Mouse (Mus musculus): ENCODE measurements at regions not wholly inside any gene's neighbourhood (a gene's known extent, or its start where the extent isn't known, plus 50 kb on each side); places are given as distances from the start of the nearest gene placed in this dataset.
A peak's percentile ranks its signal among the peaks of the same experiment; 100 is the strongest.

DNA sequence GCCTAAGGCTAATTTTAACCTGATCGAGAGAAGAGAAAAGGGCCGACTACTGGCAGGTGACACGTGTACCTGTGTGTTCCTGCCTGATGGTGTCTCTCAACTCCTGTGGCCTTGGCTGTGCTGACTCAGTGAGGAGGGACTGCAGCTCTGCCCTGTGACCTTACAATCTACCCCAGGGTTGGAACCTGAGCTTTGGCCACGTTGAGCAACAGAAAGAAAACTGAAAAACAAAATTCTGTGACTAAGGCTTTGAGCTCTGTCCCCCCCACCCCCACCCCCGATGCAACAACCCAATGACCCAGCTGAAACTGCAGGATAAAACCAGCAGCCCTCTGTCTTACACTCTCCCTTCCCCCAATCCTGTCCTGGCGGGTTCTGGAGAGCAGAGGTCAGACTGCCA, 153.7 kb downstream of the Irs2 start:
- Histone ChIP-seq H3K36me3 (ENCODE audit: control insufficient read depth, insufficient read depth) (no peaks in the 10 kb centered on the region), H3K4me1 (ENCODE audit: control insufficient read depth, insufficient read depth, low read length) (no peaks in the 10 kb centered on the region), H3K27me3 (ENCODE audit: control insufficient read depth, insufficient read depth, low read length) (no peaks in the 10 kb centered on the region), H3K9ac (ENCODE audit: low read length) (no peak overlapping the region), H3K27ac (ENCODE audit: low read length) (no peak overlapping the region), H3K9me3 (replicated peaks; ENCODE audit: control insufficient read depth, low read length) (no peaks in the 10 kb centered on the region), H3K4me2 (ENCODE audit: low read depth, low read length) (no peak overlapping the region), H3K4me3 (ENCODE audit: low read length) (no peak overlapping the region)
- ATAC-seq (replicated peaks; ENCODE audit: extremely low read depth, insufficient read depth, low FRiP score), result no peak
- 50% methylated on average over 6 of the region's 6 CpGs for WGBS

DNA sequence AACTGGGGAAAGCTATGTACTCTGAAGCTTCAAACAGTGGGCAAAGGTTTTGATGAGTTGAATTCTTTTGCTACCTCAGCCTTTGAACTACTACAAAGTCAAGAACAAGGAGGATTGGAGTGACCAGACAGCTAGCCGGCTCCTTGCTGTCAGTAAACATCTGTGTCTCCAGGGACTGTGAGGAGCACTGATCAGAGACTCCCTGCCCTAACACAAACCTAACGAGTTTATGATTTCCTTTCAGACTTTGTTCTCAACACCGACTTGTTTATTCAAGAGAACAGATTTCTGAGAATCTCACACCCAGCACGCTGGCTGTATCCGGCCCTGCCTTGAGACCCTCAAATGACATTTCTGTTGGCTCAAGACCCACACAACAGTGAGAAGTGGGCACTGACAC, 154.4 kb downstream of the Irs2 start:
- no peaks in the 10 kb centered on the region for H3K27me3 ChIP-seq (ENCODE audit: control insufficient read depth, insufficient read depth, low read length)
- H3K36me3 ChIP-seq (ENCODE audit: control insufficient read depth, insufficient read depth), result no peaks in the 10 kb centered on the region
- H3K9me3 ChIP-seq (replicated peaks; ENCODE audit: control insufficient read depth, low read length), result no peaks in the 10 kb centered on the region
- H3K4me1 ChIP-seq (ENCODE audit: control insufficient read depth, insufficient read depth, low read length), result no peaks in the 10 kb centered on the region
- H3K9ac ChIP-seq (ENCODE audit: low read length), result no peak overlapping the region
- no peak overlapping the region for H3K4me2 ChIP-seq (ENCODE audit: low read depth, low read length)
- WGBS, result 70% methylated on average over 5 of the region's 5 CpGs
- H3K27ac ChIP-seq (ENCODE audit: low read length), result no peak overlapping the region
- H3K4me3 ChIP-seq (ENCODE audit: low read length), result no peak overlapping the region
- no peak for ATAC-seq (replicated peaks; ENCODE audit: extremely low read depth, insufficient read depth, low FRiP score)

DNA sequence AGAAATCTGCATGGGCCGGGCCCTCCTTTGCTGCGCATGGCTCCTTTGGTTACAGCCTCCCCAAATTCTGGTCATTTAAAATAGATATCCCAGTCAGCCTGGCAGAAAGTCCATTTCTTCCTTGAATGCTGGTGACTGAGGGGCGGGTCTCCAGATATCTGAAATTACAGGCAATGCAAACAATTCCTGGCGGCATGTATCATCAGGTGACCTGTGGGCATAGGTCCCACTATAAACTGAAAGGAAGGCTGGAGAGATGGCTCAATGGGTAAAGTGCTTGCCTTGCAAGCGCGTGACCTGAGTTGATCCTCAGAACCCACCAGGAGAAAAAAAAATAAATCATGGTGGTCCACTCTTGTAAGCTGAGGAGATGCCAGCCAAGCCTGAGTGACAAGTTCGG, 158.3 kb downstream of the Irs2 start:
- no peak overlapping the region for H3K4me2 ChIP-seq (ENCODE audit: low read depth, low read length)
- H3K9ac ChIP-seq (ENCODE audit: low read length), result no peak overlapping the region
- H3K27ac ChIP-seq (ENCODE audit: low read length), result no peak overlapping the region
- H3K4me3 ChIP-seq (ENCODE audit: low read length), result no peak overlapping the region
- no peaks in the 10 kb centered on the region for H3K9me3 ChIP-seq (replicated peaks; ENCODE audit: control insufficient read depth, low read length)
- WGBS, result 78% methylated on average over 7 of the region's 7 CpGs
- no peak for ATAC-seq (replicated peaks; ENCODE audit: extremely low read depth, insufficient read depth, low FRiP score)
- no peaks in the 10 kb centered on the region for H3K27me3 ChIP-seq (ENCODE audit: control insufficient read depth, insufficient read depth, low read length)
- no peaks in the 10 kb centered on the region for H3K36me3 ChIP-seq (ENCODE audit: control insufficient read depth, insufficient read depth)
- H3K4me1 ChIP-seq (ENCODE audit: control insufficient read depth, insufficient read depth, low read length), result peaks cover 5% of the 10 kb centered on the region

DNA sequence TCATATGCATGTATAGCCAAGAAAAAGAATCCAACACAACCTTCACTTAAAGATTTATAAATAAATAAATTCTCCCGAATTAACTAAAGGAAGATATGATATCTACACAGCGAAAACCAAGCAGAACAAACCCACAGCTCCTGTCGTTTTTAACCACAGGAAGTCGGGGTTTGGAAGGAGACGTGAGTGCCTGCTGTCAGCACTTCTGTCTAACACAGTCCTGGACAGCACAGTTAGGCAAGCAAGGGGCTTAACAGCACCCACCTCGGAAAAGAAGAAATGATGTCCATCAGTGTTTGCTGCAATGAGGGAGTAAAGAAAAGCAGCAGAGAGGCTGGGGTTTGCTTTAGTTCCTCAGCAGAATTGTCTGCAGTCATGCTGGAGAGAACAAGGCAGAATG, 162.7 kb downstream of the Irs2 start:
- Histone ChIP-seq H3K9ac (ENCODE audit: low read length) (peak overlapping the region; percentile 20; the same call in 1 of the 2 replicates), H3K27ac (ENCODE audit: low read length) (no peak overlapping the region), H3K27me3 (ENCODE audit: control insufficient read depth, insufficient read depth, low read length) (peaks cover 2% of the 10 kb centered on the region; the same call in 1 of the 2 replicates), H3K4me1 (ENCODE audit: control insufficient read depth, insufficient read depth, low read length) (peaks cover 15% of the 10 kb centered on the region), H3K9me3 (replicated peaks; ENCODE audit: control insufficient read depth, low read length) (no peaks in the 10 kb centered on the region), H3K4me2 (ENCODE audit: low read depth, low read length) (no peak overlapping the region), H3K36me3 (ENCODE audit: control insufficient read depth, insufficient read depth) (no peaks in the 10 kb centered on the region), H3K4me3 (ENCODE audit: low read length) (no peak overlapping the region)
- WGBS, result 10% methylated on average over 6 of the region's 6 CpGs
- peak; percentile 45; the same call in 1 of the 2 replicates for ATAC-seq (replicated peaks; ENCODE audit: extremely low read depth, insufficient read depth, low FRiP score)

DNA sequence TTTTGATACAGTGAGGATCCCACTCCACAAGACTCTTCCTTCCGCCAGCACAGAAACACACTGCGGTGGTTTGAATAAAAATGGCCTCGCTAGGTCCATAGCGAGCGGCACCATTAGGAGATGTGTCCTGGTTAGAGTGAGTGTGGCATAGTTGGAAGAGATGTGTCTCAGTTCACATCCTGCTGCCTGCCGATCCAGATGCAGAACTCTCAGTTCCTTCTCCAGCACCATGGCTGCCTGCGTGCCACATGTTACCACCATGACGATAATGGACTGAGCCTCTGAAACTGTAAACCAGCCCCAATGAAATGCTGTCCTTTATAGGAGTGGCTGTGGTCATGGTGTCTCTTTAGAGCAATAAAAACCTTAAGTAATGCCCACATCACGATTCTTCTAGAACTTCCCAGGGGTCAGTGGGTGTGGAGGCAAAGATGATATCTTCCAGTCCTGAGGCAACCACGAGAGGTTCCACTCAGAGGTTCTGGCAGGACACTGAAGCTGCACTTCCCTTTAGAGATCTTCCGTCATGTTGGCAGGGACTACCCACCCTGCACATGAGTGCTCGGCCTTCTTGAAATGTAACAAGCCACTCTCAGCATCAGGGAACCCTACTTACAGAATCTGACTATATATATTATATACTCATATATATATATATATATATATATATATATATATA, 167.3 kb downstream of the Irs2 start:
- Histone ChIP-seq H3K36me3 (ENCODE audit: control insufficient read depth, insufficient read depth) (no peaks in the 10 kb centered on the region), H3K4me3 (ENCODE audit: low read length) (no peak overlapping the region), H3K27ac (ENCODE audit: low read length) (no peak overlapping the region), H3K4me1 (ENCODE audit: control insufficient read depth, insufficient read depth, low read length) (peaks cover 14% of the 10 kb centered on the region), H3K9me3 (replicated peaks; ENCODE audit: control insufficient read depth, low read length) (no peaks in the 10 kb centered on the region), H3K4me2 (ENCODE audit: low read depth, low read length) (no peak overlapping the region), H3K27me3 (ENCODE audit: control insufficient read depth, insufficient read depth, low read length) (peaks cover 2% of the 10 kb centered on the region; the same call in 1 of the 2 replicates), H3K9ac (ENCODE audit: low read length) (no peak overlapping the region)
- no peak for ATAC-seq (replicated peaks; ENCODE audit: extremely low read depth, insufficient read depth, low FRiP score)
- WGBS, result 87% methylated on average over 12 of the region's 12 CpGs

DNA sequence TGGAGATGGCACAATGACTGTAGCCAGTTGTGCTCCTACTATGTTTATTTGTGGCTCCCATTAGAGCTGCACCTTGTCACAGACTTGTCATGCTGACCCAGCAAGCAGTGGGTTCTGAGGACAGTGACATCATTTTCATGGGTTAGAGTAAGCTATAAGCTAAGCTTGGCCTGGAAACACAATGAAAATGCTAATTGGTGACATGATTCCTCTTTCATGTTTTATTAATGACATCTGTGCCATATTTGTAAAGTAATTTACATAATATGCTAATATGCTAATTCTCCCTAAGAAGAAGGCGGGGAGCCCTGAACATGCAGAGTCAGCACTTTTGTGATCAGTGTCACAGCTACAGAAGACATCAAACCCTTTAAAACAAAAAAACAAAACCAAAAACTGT, 168.2 kb downstream of the Irs2 start:
- Histone ChIP-seq H3K4me1 (ENCODE audit: control insufficient read depth, insufficient read depth, low read length) (peaks cover 10% of the 10 kb centered on the region), H3K27ac (ENCODE audit: low read length) (no peak overlapping the region), H3K36me3 (ENCODE audit: control insufficient read depth, insufficient read depth) (no peaks in the 10 kb centered on the region), H3K9ac (ENCODE audit: low read length) (no peak overlapping the region), H3K4me3 (ENCODE audit: low read length) (no peak overlapping the region), H3K4me2 (ENCODE audit: low read depth, low read length) (no peak overlapping the region), H3K9me3 (replicated peaks; ENCODE audit: control insufficient read depth, low read length) (no peaks in the 10 kb centered on the region), H3K27me3 (ENCODE audit: control insufficient read depth, insufficient read depth, low read length) (peaks cover 2% of the 10 kb centered on the region; the same call in 1 of the 2 replicates)
- 89% methylated on average over 1 of the region's 1 CpGs for WGBS
- no peak for ATAC-seq (replicated peaks; ENCODE audit: extremely low read depth, insufficient read depth, low FRiP score)

DNA sequence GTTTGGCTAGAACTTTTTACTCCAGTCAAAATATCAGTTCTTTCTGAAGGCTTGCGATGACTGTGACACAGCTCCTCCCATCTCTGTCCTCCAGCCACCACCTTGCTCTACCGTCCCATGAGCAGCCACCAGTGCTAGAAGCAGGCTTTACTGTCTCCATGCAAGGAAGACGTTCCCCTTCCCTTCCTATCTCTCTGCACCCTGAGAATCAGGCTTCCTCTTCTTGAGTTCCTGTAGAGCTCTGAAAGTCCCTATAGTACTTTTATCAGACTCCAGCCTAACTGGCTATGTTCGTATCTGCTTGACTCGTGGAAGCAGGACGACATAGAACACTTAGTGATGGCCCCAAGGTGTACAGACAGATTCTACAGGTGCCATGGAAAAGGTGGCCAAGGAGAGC, 173.2 kb downstream of the Irs2 start:
- H3K27ac ChIP-seq (ENCODE audit: low read length), result no peak overlapping the region
- no peaks in the 10 kb centered on the region for H3K36me3 ChIP-seq (ENCODE audit: control insufficient read depth, insufficient read depth)
- H3K27me3 ChIP-seq (ENCODE audit: control insufficient read depth, insufficient read depth, low read length), result no peaks in the 10 kb centered on the region; the same call in 1 of the 2 replicates
- ATAC-seq (replicated peaks; ENCODE audit: extremely low read depth, insufficient read depth, low FRiP score), result no peak
- H3K9ac ChIP-seq (ENCODE audit: low read length), result no peak overlapping the region
- WGBS, result 72% methylated on average over 6 of the region's 6 CpGs
- H3K4me1 ChIP-seq (ENCODE audit: control insufficient read depth, insufficient read depth, low read length), result no peaks in the 10 kb centered on the region
- H3K4me3 ChIP-seq (ENCODE audit: low read length), result no peak overlapping the region
- no peaks in the 10 kb centered on the region for H3K9me3 ChIP-seq (replicated peaks; ENCODE audit: control insufficient read depth, low read length)
- no peak overlapping the region for H3K4me2 ChIP-seq (ENCODE audit: low read depth, low read length)

DNA sequence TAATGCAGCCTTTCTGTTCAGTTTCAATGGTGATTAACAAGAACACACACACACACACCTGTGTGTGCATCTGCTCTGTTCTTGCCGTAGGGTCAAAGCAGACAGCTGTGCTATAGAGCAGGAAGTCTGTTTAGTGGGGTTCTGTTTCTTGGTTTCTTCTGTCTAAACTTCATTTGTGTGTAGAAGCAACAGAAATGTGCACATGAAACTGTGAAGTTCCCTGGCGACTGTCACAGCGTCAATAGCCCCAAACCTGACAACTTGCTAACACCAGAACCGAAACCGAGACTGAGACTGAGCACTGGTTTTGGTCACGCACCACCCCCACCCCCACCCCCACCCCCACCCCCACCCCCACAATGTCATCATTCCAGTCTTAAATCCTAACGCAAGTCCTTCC, 176.4 kb downstream of the Irs2 start:
- no peaks in the 10 kb centered on the region for H3K4me1 ChIP-seq (ENCODE audit: control insufficient read depth, insufficient read depth, low read length)
- no peak for ATAC-seq (replicated peaks; ENCODE audit: extremely low read depth, insufficient read depth, low FRiP score)
- H3K4me3 ChIP-seq (ENCODE audit: low read length), result no peak overlapping the region
- no peaks in the 10 kb centered on the region for H3K36me3 ChIP-seq (ENCODE audit: control insufficient read depth, insufficient read depth)
- no peaks in the 10 kb centered on the region; the same call in 1 of the 2 replicates for H3K27me3 ChIP-seq (ENCODE audit: control insufficient read depth, insufficient read depth, low read length)
- no peak overlapping the region for H3K4me2 ChIP-seq (ENCODE audit: low read depth, low read length)
- H3K9me3 ChIP-seq (replicated peaks; ENCODE audit: control insufficient read depth, low read length), result no peaks in the 10 kb centered on the region
- H3K27ac ChIP-seq (ENCODE audit: low read length), result no peak overlapping the region
- no peak overlapping the region for H3K9ac ChIP-seq (ENCODE audit: low read length)
- WGBS, result 83% methylated on average over 7 of the region's 7 CpGs

DNA sequence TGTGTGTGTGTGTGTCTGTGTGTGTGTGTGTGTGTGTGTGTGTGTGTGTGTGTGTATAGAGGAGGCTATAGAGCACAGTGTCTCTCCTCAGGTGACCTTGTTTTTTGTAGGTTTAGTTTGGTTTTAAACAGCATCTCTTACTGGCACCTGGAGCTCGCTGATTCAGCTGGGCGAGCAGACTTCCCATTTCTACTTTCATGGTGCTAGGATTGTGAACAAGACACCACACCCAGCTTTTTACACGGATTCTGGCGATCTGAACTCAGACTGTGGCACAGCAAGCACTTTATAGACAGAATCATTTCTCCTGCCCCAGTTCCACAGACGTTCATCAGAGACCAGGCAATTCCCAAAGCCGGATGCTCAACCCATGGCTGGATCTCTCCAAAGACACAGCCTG, 177.0 kb downstream of the Irs2 start:
- 76% methylated on average over 6 of the region's 6 CpGs for WGBS
- Histone ChIP-seq H3K4me2 (ENCODE audit: low read depth, low read length) (no peak overlapping the region), H3K4me1 (ENCODE audit: control insufficient read depth, insufficient read depth, low read length) (no peaks in the 10 kb centered on the region), H3K4me3 (ENCODE audit: low read length) (no peak overlapping the region), H3K9me3 (replicated peaks; ENCODE audit: control insufficient read depth, low read length) (no peaks in the 10 kb centered on the region), H3K27me3 (ENCODE audit: control insufficient read depth, insufficient read depth, low read length) (no peaks in the 10 kb centered on the region; the same call in 1 of the 2 replicates), H3K36me3 (ENCODE audit: control insufficient read depth, insufficient read depth) (no peaks in the 10 kb centered on the region), H3K27ac (ENCODE audit: low read length) (no peak overlapping the region), H3K9ac (ENCODE audit: low read length) (no peak overlapping the region)
- no peak for ATAC-seq (replicated peaks; ENCODE audit: extremely low read depth, insufficient read depth, low FRiP score)

All from heart, embryonic 16.5 days (tissue).